Mouse (Mus musculus) skeletal muscle tissue, adult 2 months (tissue): Measurements from ENCODE around the gene Raet1e.
"Not testable (repeated sequence)": the region's sequence is repeated elsewhere in the genome, so short reads cannot be mapped to it uniquely, and the experiment has no call there.

Source experiments
- DNase-seq: peaks from one replicate; pipeline ENCODE4 v3.0.0-alpha.2; 2012; ENCODE audit warnings: low read depth, low spot score

The Raet1e gene

GRCm38 (mm10) chr10:22158310-22158999, at the start of gene Raet1e, which contains the start of gene H60b:
Gene Raet1e, plus strand, starts transcription at chr10:22158569.
Gene H60b, plus strand, starts transcription at chr10:22158586.
- DNase-seq: not testable (repeated sequence)

GRCm38 (mm10) chr10:22140665-22141280, 17.6 kb upstream of the Raet1e start:
- DNase-seq: peak; percentile 19

- peak; percentile 74 for DNase-seq
These were observed 16.2 kb upstream of the Raet1e start for GRCm38 (mm10) chr10:22142194-22142593.

- no peak for DNase-seq
These were observed 15.4 kb upstream of the Raet1e start for GRCm38 (mm10) chr10:22142926-22143325.

GRCm38 (mm10) chr10:22148441-22149072, 9.8 kb upstream of the Raet1e start:
- DNase-seq: peak; percentile 27

- no peak for DNase-seq
These were observed 9.2 kb upstream of the Raet1e start, which contains the start of gene E030030I06Rik for GRCm38 (mm10) chr10:22149073-22149690. Gene E030030I06Rik, minus strand, starts transcription at chr10:22149270.

GRCm38 (mm10) chr10:22149691-22150465, 8.5 kb upstream of the Raet1e start:
- DNase-seq: no peak

- DNase-seq: no peak
These were observed 7.8 kb upstream of the Raet1e start for GRCm38 (mm10) chr10:22150593-22150992.

GRCm38 (mm10) chr10:22151056-22151862, 7.1 kb upstream of the Raet1e start:
- DNase-seq: not testable (repeated sequence)

GRCm38 (mm10) chr10:22151863-22152640, 6.3 kb upstream of the Raet1e start:
- not testable (repeated sequence) for DNase-seq

GRCm38 (mm10) chr10:22153147-22153690, 5.2 kb upstream of the Raet1e start:
- not testable (repeated sequence) for DNase-seq

GRCm38 (mm10) chr10:22154127-22154526, 4.2 kb upstream of the Raet1e start:
- not testable (repeated sequence) for DNase-seq

GRCm38 (mm10) chr10:22154871-22155799, 3.2 kb upstream of the Raet1e start:
- DNase-seq: no peak

GRCm38 (mm10) chr10:22159131-22159561, 777 bp downstream of the Raet1e start:
- no peak for DNase-seq

- no peak for DNase-seq
These were observed 1.3 kb downstream of the Raet1e start for GRCm38 (mm10) chr10:22159581-22160140.

- DNase-seq: not testable (repeated sequence)
These were observed 4.9 kb downstream of the Raet1e start for GRCm38 (mm10) chr10:22163279-22163678.

GRCm38 (mm10) chr10:22163705-22164583, 5.6 kb downstream of the Raet1e start:
- DNase-seq: not testable (repeated sequence)
